Mouse (Mus musculus): Measurements from ENCODE around the gene Gm3138. TPM values are rescaled to one million over a fixed set of nuclear protein-coding genes. Genes with fewer than 3 reads are reported as not detected.
"Not testable (repeated sequence)": the region's sequence is repeated elsewhere in the genome, so short reads cannot be mapped to it uniquely, and the experiment has no call there.

Gene Gm3138
- not detected in 2 replicates for polyA plus RNA-seq (2014; fragmentation: Nextera tagmentation; extraction: Ambion mirVana)

- not testable (repeated sequence) for H3K27me3 ChIP-seq (ENCODE audit: control insufficient read depth, insufficient read depth, low read length); H3K27ac ChIP-seq (ENCODE audit: low read depth, low read length); H3K36me3 ChIP-seq (ENCODE audit: control insufficient read depth, insufficient read depth, low read length); H3K9ac ChIP-seq (replicated peaks; ENCODE audit: low read depth, low read length); H3K9me3 ChIP-seq (ENCODE audit: control insufficient read depth, low read length); ATAC-seq (ENCODE audit: low read depth); H3K4me3 ChIP-seq (ENCODE audit: low read depth, low read length); H3K4me1 ChIP-seq (ENCODE audit: control insufficient read depth, insufficient read depth, low read length); H3K4me2 ChIP-seq (ENCODE audit: low read depth, low read length)
- no CpG with 5 or more reads among the region's 2 CpGs for WGBS
These were observed at the start of gene Gm3138 for GRCm38 (mm10) chr14:4249331-4249730. Gene Gm3138 (plus strand): TSS chr14:4249631.

- not testable (repeated sequence) for H3K9me3 ChIP-seq (ENCODE audit: control insufficient read depth, low read length); H3K4me2 ChIP-seq (ENCODE audit: low read depth, low read length); H3K27me3 ChIP-seq (ENCODE audit: control insufficient read depth, insufficient read depth, low read length); H3K4me1 ChIP-seq (ENCODE audit: control insufficient read depth, insufficient read depth, low read length); H3K36me3 ChIP-seq (ENCODE audit: control insufficient read depth, insufficient read depth, low read length); H3K4me3 ChIP-seq (ENCODE audit: low read depth, low read length); H3K27ac ChIP-seq (ENCODE audit: low read depth, low read length); ATAC-seq (ENCODE audit: low read depth); H3K9ac ChIP-seq (replicated peaks; ENCODE audit: low read depth, low read length)
- WGBS, result 80% methylated on average over 2 of the region's 2 CpGs
These were observed 20.0 kb downstream of the Gm3138 start for GRCm38 (mm10) chr14:4269238-4269950.

DNA sequence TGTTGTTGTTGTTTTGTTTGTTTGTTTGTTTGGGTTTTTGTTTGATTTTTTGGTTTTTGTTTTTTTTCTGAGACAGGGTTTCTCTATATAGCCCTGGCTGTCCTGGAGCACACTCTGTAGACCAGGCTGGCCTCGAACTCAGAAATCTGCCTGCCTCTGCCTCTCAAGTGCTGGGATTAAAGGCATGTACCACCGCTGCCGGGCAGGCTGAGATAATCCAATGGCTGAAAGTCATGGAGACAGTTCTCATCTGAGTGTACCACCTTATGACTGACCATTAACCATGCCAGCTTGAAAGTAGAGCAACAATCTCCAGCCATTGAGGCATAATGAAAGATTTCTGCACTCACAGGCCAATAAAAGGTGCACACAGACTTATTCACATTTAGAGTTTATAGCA lies 30.4 kb downstream of the Gm3138 start:
- 89% methylated on average over 2 of the region's 3 CpGs for WGBS
- H3K4me1 ChIP-seq (ENCODE audit: control insufficient read depth, insufficient read depth, low read length); H3K4me3 ChIP-seq (ENCODE audit: low read depth, low read length); H3K9ac ChIP-seq (replicated peaks; ENCODE audit: low read depth, low read length); ATAC-seq (ENCODE audit: low read depth); H3K27me3 ChIP-seq (ENCODE audit: control insufficient read depth, insufficient read depth, low read length); H3K27ac ChIP-seq (ENCODE audit: low read depth, low read length); H3K4me2 ChIP-seq (ENCODE audit: low read depth, low read length); H3K9me3 ChIP-seq (ENCODE audit: control insufficient read depth, low read length); H3K36me3 ChIP-seq (ENCODE audit: control insufficient read depth, insufficient read depth, low read length): not testable (repeated sequence)

Other genes starting within 250 kb of the Gm3138 start
- gene Gm5796, start 225.7 kb upstream of the Gm3138 start, polyA plus RNA-seq (2014; fragmentation: Nextera tagmentation; extraction: Ambion mirVana), result 4.8 and 5.0 TPM in 2 replicates
- not detected in 2 replicates for gene Gm3115, start 165.5 kb upstream of the Gm3138 start, polyA plus RNA-seq (2014; fragmentation: Nextera tagmentation; extraction: Ambion mirVana)
- 4.3 and 7.5 TPM in 2 replicates for gene Gm8108, start 139.1 kb upstream of the Gm3138 start, polyA plus RNA-seq (2014; fragmentation: Nextera tagmentation; extraction: Ambion mirVana)
- gene Gm3127, start 84.6 kb upstream of the Gm3138 start, polyA plus RNA-seq (2014; fragmentation: Nextera tagmentation; extraction: Ambion mirVana), result not detected in 2 replicates
- 9.9 and 12.7 TPM in 2 replicates for gene Gm2974, start 67.1 kb upstream of the Gm3138 start, polyA plus RNA-seq (2014; fragmentation: Nextera tagmentation; extraction: Ambion mirVana)
- gene Gm3149, start 67.7 kb downstream of the Gm3138 start, polyA plus RNA-seq (2014; fragmentation: Nextera tagmentation; extraction: Ambion mirVana), result not detected in 2 replicates
- gene 2610042L04Rik, start 85.1 kb downstream of the Gm3138 start, polyA plus RNA-seq (2014; fragmentation: Nextera tagmentation; extraction: Ambion mirVana), result 5.6 and 8.5 TPM in 2 replicates
- gene Gm3159, start 147.9 kb downstream of the Gm3138 start, polyA plus RNA-seq (2014; fragmentation: Nextera tagmentation; extraction: Ambion mirVana), result not detected in 2 replicates
- 6.8 and 8.9 TPM in 2 replicates for gene Gm3164, start 165.8 kb downstream of the Gm3138 start, polyA plus RNA-seq (2014; fragmentation: Nextera tagmentation; extraction: Ambion mirVana)
- 1.2 and 3.9 TPM in 2 replicates for gene Gm3173, start 181.4 kb downstream of the Gm3138 start, polyA plus RNA-seq (2014; fragmentation: Nextera tagmentation; extraction: Ambion mirVana)
- not detected in 2 replicates for gene Gm3182, start 232.1 kb downstream of the Gm3138 start, polyA plus RNA-seq (2014; fragmentation: Nextera tagmentation; extraction: Ambion mirVana)